Mouse (Mus musculus) CH12.LX (cell line): ENCODE data around the gene Tnrc6b.

Source experiments
- CTCF ChIP-seq, 2 experiments: IDR thresholded peaks in 1 of 2; conservative IDR thresholded peaks in 1 of 2; 2 replicates each; pipeline ENCODE4 v1.5.1; 2011 to 2012; ENCODE audit warnings: low read depth in 2 of 2, low read length in 2 of 2, improper control_type of control experiment in 1 of 2, inconsistent platforms in 1 of 2, mild to moderate bottlenecking in 1 of 2, moderate library complexity in 1 of 2
- MAX ChIP-seq: IDR thresholded peaks from 2 replicates; pipeline ENCODE4 v1.6.1; 2011; ENCODE audit warnings: low read length, improper control_type of control experiment
- POLR2A ChIP-seq: IDR thresholded peaks from 2 replicates; pipeline ENCODE4 v1.6.1; 2011; ENCODE audit warnings: low read depth, mild to moderate bottlenecking, improper control_type of control experiment, low read length

DNA sequence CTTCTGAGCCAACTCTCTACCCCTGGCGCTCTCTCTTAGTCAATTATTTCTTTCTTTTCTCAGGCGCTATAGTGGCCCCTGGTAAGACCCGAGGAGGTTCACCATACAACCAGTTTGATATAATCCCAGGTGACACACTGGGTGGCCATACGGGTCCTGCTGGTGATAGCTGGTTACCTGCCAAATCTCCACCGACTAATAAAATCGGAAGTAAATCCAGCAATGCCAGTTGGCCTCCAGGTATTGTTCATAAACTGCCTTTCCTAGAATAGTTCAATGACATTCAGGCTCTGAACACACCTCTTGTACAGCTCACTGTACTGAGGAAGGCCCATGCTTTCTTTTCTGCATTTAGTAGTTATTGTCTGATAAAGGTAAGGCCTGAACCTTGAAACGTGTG is 205.5 kb downstream of the Tnrc6b start:
- TF ChIP-seq MAX (no peak), POLR2A (no peak), CTCF (conservative IDR thresholded peaks at IDR 0.05 in 1 of 2, IDR thresholded peaks at IDR 0.05 in 1 of 2; ENCODE audit: low read depth in 2 of 2, low read length in 2 of 2) (no peak)
